Comparison of ENCODE assay signal across 1 mouse cellular context in the genomic region with DNA sequence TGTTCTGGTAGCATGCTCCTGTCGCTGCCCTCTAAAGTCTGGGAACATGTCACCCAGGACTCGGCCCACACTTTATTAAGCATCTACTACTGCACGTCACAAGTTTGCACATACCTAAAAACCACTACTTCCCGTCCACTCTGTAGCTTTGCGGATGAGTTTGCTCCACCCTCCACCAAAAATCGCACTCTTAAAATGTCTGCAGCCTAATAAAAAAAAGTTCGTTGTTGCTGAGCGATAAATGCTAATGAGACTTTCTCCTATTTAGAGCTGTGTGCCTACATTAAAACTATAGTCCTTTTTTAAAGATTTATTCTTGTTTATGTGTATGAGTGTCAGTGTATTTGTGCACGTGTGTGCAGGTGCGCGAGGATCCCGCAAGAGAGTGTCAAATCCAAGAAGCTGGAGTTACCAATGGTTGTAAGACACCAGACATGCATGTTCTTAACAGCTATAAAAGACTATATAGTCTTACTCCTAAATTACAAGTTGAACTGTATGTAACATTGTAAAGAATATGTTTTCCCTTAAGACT.
A peak's percentile ranks its signal among the peaks of the same experiment; 100 is the strongest.
TF ChIP-seq lines count a peak whose summit lies in the region.

No protein-coding gene starts in this region.

TF ChIP-seq in MEL, 35 proteins besides CTCF, POLR2A, EP300 and RAD21 (continued from another document):
- TF ChIP-seq MEF2A (IDR thresholded peaks at IDR 0.05; ENCODE audit: extremely low read depth, insufficient replicate concordance, low read depth, low read length, poor library complexity, severe bottlenecking) (no peak), SIN3A (IDR thresholded peaks at IDR 0.05; ENCODE audit: low read length) (peak; percentile 38), MYC (IDR thresholded peaks at IDR 0.05; ENCODE audit: low read depth, low read length) (0 out of 2 replicates have a peak, but pooled peaks have one; percentile 45), USF2 (IDR thresholded peaks at IDR 0.05; ENCODE audit: borderline replicate concordance in 1 of 2, insufficient read depth in 1 of 2, low read depth in 1 of 2, low read length in 2 of 2) (no peak), NELFE (IDR thresholded peaks at IDR 0.05; ENCODE audit: low read depth, low read length) (no peak)
